Mouse (Mus musculus): ENCODE results near the gene Slc44a1.

DNA sequence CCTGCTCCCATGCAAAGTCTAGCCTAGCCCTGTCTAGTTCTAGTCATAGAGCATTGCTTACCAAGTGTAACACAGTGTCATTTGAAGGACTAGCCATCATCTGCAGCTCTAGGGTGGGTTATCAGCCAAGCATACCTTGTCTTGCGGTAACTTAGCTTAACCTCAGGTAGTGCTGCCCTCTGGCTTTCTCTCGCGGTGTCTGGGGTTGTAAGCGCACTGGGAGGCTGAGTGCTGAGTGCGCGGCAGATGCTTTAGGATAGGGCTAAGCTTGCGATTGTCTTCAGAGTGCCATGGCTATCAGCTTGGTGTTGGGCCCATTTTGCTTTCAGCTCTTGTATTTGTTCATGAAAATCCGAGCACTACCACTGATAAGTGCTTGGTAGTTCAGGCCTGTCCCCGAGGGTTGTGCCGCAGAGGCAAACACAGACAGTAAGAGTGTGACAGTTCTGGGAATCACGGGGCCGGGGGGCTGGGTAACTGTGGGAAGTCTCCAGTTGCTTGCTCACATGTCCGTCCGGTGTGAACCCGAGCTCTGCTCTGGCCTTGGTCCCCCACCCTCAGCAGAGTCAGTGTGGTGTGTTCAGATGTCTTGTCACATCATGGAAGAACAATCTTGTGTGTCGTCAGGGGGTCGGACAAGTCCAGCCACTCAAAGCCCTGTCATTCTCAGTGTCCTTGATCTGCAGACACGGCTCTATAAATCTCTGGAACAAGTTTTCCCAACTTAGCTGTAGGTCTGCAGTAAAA is 22.5 kb downstream of the Slc44a1 start:
- TF ChIP-seq CTCF (IDR thresholded peaks at IDR 0.05; ENCODE audit: low read depth, low read length) (no peak), POLR2A (IDR thresholded peaks at IDR 0.05; ENCODE audit: borderline replicate concordance, low read depth, low read length) (no peak)
